In the genomic region with DNA sequence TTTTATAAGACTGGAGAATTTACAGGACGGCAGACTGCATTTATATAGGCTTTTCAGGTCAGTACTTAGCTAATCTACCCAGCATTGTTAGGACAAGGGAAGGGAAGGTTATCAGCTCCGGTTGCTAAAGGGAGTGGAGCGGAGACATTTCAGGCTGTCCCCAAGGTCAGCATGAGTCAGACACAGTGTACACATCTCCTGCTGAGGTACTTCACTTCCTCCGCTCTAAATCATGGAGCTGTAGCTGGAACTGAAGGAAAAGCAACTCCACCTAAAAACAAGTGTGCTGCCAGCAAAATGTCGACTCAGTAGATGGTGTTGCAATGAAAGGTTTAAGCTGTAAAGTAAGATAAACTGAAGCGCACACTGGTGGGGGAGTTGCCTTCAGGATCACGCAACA, we compare ENCODE assay signal across 14 mouse cellular contexts. TPM values are rescaled to one million over a fixed set of nuclear protein-coding genes. Genes with fewer than 3 reads are reported as not detected.
DNase-seq lines count a peak whose midpoint lies in the region; ATAC-seq and TF ChIP-seq lines count a peak whose summit lies in the region.
"Had no signal": no experiment of that assay in that cellular context is flagged by ENCODE, and none has a peak within 500 bp of the region (broad histone marks: within the 10 kb centered on the region; RNA-seq: fewer than 3 reads in every experiment).

No protein-coding gene starts in this region.

- WGBS in intestine, embryonic 14.5 days, result 30% methylated on average over 7 of the region's 7 CpGs
- 14% methylated on average over 7 of the region's 7 CpGs for WGBS in stomach, postnatal 0 days
- 85% methylated on average over 7 of the region's 7 CpGs for WGBS in forebrain, embryonic 12.5 days
- 83% methylated on average over 7 of the region's 7 CpGs for WGBS in forebrain, embryonic 13.5 days

- no peak overlapping the region for H3K4me2 ChIP-seq in intestine, embryonic 14.5 days (ENCODE audit: low read length)
- no peak overlapping the region for H3K4me2 ChIP-seq in stomach, postnatal 0 days (replicated peaks; ENCODE audit: low read depth)
- no peak overlapping the region for H3K4me2 ChIP-seq in forebrain, embryonic 12.5 days
- no peak overlapping the region for H3K4me2 ChIP-seq in forebrain, embryonic 13.5 days
- H3K4me2 ChIP-seq: limb, embryonic 12.5 days; midbrain, embryonic 11.5 days; neural tube, embryonic 15.5 days had no signal

- H3K9ac ChIP-seq in intestine, embryonic 14.5 days (ENCODE audit: low read length), result no peak overlapping the region
- no peak overlapping the region for H3K9ac ChIP-seq in stomach, postnatal 0 days (ENCODE audit: low read length)
- no peak overlapping the region for H3K9ac ChIP-seq in forebrain, embryonic 12.5 days
- no peak overlapping the region for H3K9ac ChIP-seq in forebrain, embryonic 13.5 days
- H3K9ac ChIP-seq: limb, embryonic 12.5 days; neural tube, embryonic 15.5 days had no signal

- peak; percentile 45; the same call in 1 of the 2 replicates for ATAC-seq in intestine, embryonic 14.5 days (replicated peaks; ENCODE audit: low FRiP score, low TSS enrichment, low read depth)
- ATAC-seq in stomach, postnatal 0 days (ENCODE audit: low FRiP score, low TSS enrichment), result peak; percentile 87
- ATAC-seq in forebrain, embryonic 12.5 days (ENCODE audit: low FRiP score), result no peak
- no peak for ATAC-seq in monocyte, adult 5-6 weeks (replicated peaks; ENCODE audit: insufficient number of reproducible peaks, low FRiP score, low TSS enrichment, poor library complexity, severe bottlenecking)
- no peak for ATAC-seq in forebrain, embryonic 13.5 days
- ATAC-seq: Patski had no signal

- no peak for TF ChIP-seq CTCF in stomach, postnatal 0 days (IDR thresholded peaks at IDR 0.05; ENCODE audit: low read depth)

- peak; percentile 40 for TF ChIP-seq EP300 in stomach, postnatal 0 days (optimal IDR thresholded peaks at IDR 0.05)

- peak overlapping the region; percentile 12; the same call in 1 of the 2 replicates for H3K27ac ChIP-seq in intestine, embryonic 14.5 days (ENCODE audit: low read depth)
- H3K27ac ChIP-seq in stomach, postnatal 0 days (replicated peaks), result peak overlapping the region; percentile 83; the same call in 1 of the 2 replicates
- no peak overlapping the region for H3K27ac ChIP-seq in forebrain, embryonic 12.5 days
- no peak overlapping the region for H3K27ac ChIP-seq in forebrain, embryonic 13.5 days
- H3K27ac ChIP-seq: limb, embryonic 12.5 days; neural tube, embryonic 15.5 days had no signal

- no peaks in the 10 kb centered on the region; the same call in 1 of the 2 replicates for H3K4me1 ChIP-seq in intestine, embryonic 14.5 days (replicated peaks; ENCODE audit: control insufficient read depth, insufficient read depth, low read length)
- H3K4me1 ChIP-seq in stomach, postnatal 0 days (replicated peaks; ENCODE audit: control insufficient read depth, insufficient read depth), result peaks cover 2% of the 10 kb centered on the region
- H3K4me1 ChIP-seq in forebrain, embryonic 12.5 days, result peaks cover 5% of the 10 kb centered on the region; the same call in 1 of the 2 replicates
- H3K4me1 ChIP-seq in forebrain, embryonic 13.5 days, result 0 out of 2 replicates have a peak, but pooled peaks cover 4% of the 10 kb centered on the region

- H3K9me3 ChIP-seq in intestine, embryonic 14.5 days (ENCODE audit: control insufficient read depth, low read length), result no peaks in the 10 kb centered on the region
- H3K9me3 ChIP-seq in stomach, postnatal 0 days (ENCODE audit: control insufficient read depth, low read length), result no peaks in the 10 kb centered on the region
- H3K9me3 ChIP-seq in forebrain, embryonic 12.5 days, result no peaks in the 10 kb centered on the region
- no peaks in the 10 kb centered on the region for H3K9me3 ChIP-seq in forebrain, embryonic 13.5 days (replicated peaks)
- H3K9me3 ChIP-seq: limb, embryonic 12.5 days; neural tube, embryonic 15.5 days had no signal

- no peak overlapping the region for H3K4me3 ChIP-seq in intestine, embryonic 14.5 days (ENCODE audit: low read depth, low read length)
- no peak overlapping the region for H3K4me3 ChIP-seq in stomach, postnatal 0 days (ENCODE audit: low read depth, low read length)
- H3K4me3 ChIP-seq in forebrain, embryonic 12.5 days (replicated peaks), result no peak overlapping the region
- no peak overlapping the region for H3K4me3 ChIP-seq in forebrain, embryonic 13.5 days
- H3K4me3 ChIP-seq: limb, embryonic 12.5 days; neural tube, embryonic 15.5 days had no signal

- peak; percentile 52 for DNase-seq in urinary bladder, postnatal 14 days (ENCODE audit: low spot score)
- no peak for DNase-seq in urinary bladder, postnatal 25 days (ENCODE audit: low spot score)
- peak; percentile 45 for DNase-seq in adrenal gland, postnatal 25 days
- DNase-seq in intestine, embryonic 14.5 days (ENCODE audit: low spot score), result no peak
- DNase-seq in stomach, postnatal 0 days (ENCODE audit: low spot score), result peak; percentile 78
- DNase-seq: kidney, postnatal 25 days had no signal

- no peaks in the 10 kb centered on the region for H3K27me3 ChIP-seq in intestine, embryonic 14.5 days (replicated peaks; ENCODE audit: control insufficient read depth, insufficient read depth, low read length)
- H3K27me3 ChIP-seq in stomach, postnatal 0 days (ENCODE audit: control insufficient read depth, insufficient read depth, low read length), result no peaks in the 10 kb centered on the region
- H3K27me3 ChIP-seq in forebrain, embryonic 12.5 days, result no peaks in the 10 kb centered on the region
- H3K27me3 ChIP-seq in forebrain, embryonic 13.5 days, result no peaks in the 10 kb centered on the region
- H3K27me3 ChIP-seq: limb, embryonic 12.5 days; neural tube, embryonic 15.5 days; Patski had no signal

- H3K36me3 ChIP-seq in intestine, embryonic 14.5 days (ENCODE audit: control insufficient read depth, insufficient read depth, low read length), result no peaks in the 10 kb centered on the region
- H3K36me3 ChIP-seq in stomach, postnatal 0 days (ENCODE audit: control insufficient read depth, insufficient read depth, low read length), result no peaks in the 10 kb centered on the region
- no peaks in the 10 kb centered on the region for H3K36me3 ChIP-seq in forebrain, embryonic 12.5 days (replicated peaks)
- no peaks in the 10 kb centered on the region for H3K36me3 ChIP-seq in forebrain, embryonic 13.5 days (ENCODE audit: poor library complexity, severe bottlenecking)
- H3K36me3 ChIP-seq: limb, embryonic 12.5 days; neural tube, embryonic 15.5 days had no signal

RNA-seq across cellular contexts. Expression of a gene that starts 36.2 kb away (rescaled TPM):
- total RNA-seq in adrenal gland, postnatal 25 days (2021), result 8.0 and 9.6 TPM in 2 replicates
- 12.6 and 16.7 TPM in 2 replicates for polyA plus RNA-seq in intestine, embryonic 14.5 days (2014; fragmentation: Nextera tagmentation; extraction: Ambion mirVana)
- polyA plus RNA-seq in stomach, postnatal 0 days (2015; fragmentation: Nextera tagmentation; extraction: Ambion mirVana), result 25.3 and 26.8 TPM in 2 replicates
- polyA plus RNA-seq in forebrain, embryonic 12.5 days (2016; fragmentation: Nextera tagmentation; extraction: Ambion mirVana), result 2.6 and 2.9 TPM in 2 replicates
- 0.21 TPM in 1 of 3 replicates, not detected in the others for total RNA-seq in monocyte, adult 5-6 weeks (2017)
- 1.3 and 1.7 TPM in 2 replicates for polyA plus RNA-seq in forebrain, embryonic 13.5 days (2015; fragmentation: Nextera tagmentation; extraction: Ambion mirVana)
- total RNA-seq: granulocyte monocyte progenitor cell, adult 5-6 weeks had no signal

Comparison
In these comparisons a context has a peak if more than half of its experiments do, and no peak if none do; other contexts are left out.
1. DNase-seq: peak in urinary bladder, postnatal 14 days (single experiment), adrenal gland, postnatal 25 days (single experiment) and stomach, postnatal 0 days (single experiment); none in urinary bladder, postnatal 25 days (single experiment) and intestine, embryonic 14.5 days (single experiment).
2. ATAC-seq: peak in intestine, embryonic 14.5 days (single experiment) and stomach, postnatal 0 days (single experiment); none in forebrain, embryonic 12.5 days (single experiment), monocyte, adult 5-6 weeks (single experiment) and forebrain, embryonic 13.5 days (single experiment).
3. H3K27ac ChIP-seq: peak in intestine, embryonic 14.5 days (single experiment) and stomach, postnatal 0 days (single experiment); none in forebrain, embryonic 12.5 days (single experiment) and forebrain, embryonic 13.5 days (single experiment).